Mouse (Mus musculus) large intestine, adult 2 months (tissue): ENCODE data around the gene Opn4. TPM values are rescaled to one million over a fixed set of nuclear protein-coding genes. Genes with fewer than 3 reads are reported as not detected.

Experiments
- DNase-seq: peaks from one replicate; pipeline ENCODE4 v3.0.0-alpha.2; 2012; ENCODE audit warnings: low read depth, low spot score
- WGBS: fragments of 180-500 bp; shearing (Covaris S2); methylation state at CpG from one replicate; pipeline ENCODE4 v1.1.7; 2018; 5-methylcytosine and 5-hydroxymethylcytosine counted together
- polyA plus RNA-seq: library from polyadenylated mRNA; depleted of rRNA; stranded (reverse); fragments of >200 nt; gene quantifications from 2 replicates; pipeline ENCODE4 v1.2.3, GENCODE M21; 2012

The Opn4 gene
- polyA plus RNA-seq, 1 experiment: 0.15 TPM

DNA sequence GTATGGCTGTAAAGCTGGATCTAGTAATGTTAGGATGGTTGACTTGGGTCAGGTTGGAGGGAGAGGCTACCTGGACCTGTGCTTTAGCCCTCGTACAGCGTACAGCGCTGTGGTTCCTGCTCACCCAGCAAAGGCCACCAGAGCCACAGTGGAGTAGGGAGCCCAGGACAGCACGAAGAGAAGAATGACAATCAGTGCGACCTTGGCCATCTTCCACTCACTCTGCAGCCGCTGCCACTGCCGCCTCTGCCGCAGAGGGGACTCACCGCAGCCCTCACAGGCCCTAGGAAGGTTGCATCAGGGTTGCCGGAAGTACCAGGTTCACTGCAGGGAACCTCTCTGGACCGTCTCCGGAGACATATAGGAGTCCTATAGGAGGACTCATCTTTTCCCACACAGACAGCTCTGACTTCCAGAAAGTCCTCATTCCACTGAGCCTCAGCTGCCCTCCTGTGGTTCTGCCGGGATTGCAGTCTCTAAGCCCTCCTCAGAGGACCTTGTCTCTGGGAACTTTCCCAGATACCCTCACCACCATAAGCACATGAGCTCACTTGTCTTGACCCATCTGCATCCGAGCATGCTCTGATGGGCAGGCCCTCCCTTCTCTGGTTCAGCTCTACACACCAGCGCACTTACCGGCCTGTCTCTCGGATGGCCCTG is 4.2 kb downstream of the Opn4 start:
- 79% methylated on average over 17 of the region's 17 CpGs for WGBS
- DNase-seq: no peak

DNA sequence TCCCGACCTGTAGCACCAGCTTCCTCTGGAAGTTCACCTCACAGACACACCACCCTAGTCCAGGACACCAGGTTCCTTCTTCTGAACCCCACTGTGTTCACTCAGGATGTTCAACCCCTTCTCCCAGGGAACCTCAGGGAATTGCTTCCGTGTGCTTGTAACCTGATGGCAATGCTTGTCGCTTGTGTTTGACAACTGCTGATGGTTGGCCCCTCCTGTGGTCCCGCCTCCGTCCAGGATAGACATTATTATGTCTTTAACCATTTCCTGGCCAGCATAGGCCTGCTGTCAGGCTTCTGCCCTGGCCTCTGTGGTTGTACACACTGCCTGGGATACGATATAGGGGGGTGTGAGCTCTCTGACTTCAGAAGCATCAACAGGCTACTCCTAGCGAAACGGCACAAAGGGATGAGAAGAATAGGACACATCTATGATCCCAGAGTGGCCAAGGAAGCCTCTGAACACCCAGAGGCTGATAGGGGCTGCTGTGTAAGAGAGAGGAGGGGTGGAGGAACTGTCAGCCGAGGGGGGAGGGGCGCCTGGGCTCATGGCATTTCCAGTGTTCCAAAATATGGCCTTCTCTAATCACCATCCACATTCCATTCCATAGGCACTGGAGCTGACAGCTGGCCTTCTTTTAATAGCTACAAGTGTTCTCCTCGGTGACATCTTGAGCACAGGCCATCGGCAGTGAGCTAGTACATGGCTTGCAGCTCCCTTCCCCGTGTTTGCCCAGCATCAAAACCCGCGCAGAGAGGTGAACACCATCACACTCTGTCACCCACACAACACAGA is 8.0 kb downstream of the Opn4 start:
- WGBS: 58% methylated on average over 15 of the region's 15 CpGs
- DNase-seq: no peak

- DNase-seq: no peak
- WGBS: 86% methylated on average over 24 of the region's 24 CpGs
Measured at GRCm38 (mm10) chr14:34590743-34591675, 8.9 kb downstream of the Opn4 start.

GRCm38 (mm10) chr14:34590017-34590570 is 9.8 kb downstream of the Opn4 start:
- DNase-seq: no peak
- 85% methylated on average over 5 of the region's 5 CpGs for WGBS

DNA sequence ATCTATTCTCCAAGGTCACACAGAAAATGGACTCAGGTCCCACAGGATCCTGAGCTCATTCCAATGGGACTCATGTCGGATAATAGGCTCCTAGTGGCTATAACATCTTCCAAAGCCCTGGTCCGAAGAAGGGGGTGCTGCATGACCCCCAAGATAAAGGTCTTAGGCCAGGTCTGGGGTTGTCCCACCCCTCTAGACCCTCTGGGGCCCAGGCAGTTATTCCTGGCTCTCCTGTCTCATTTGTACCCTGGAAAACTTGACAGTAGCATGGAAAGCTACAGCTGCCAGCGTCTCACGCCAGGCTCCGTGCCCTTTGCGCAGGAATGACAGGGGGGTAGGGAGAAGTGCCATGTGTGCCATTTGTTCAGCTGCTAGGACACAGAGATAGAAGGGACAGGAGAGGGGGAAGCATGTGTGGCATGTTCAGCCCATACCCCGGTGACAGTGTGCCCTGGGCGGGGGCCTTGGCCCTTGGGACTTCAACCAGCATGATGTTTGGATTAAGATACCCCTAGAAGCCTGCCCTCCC is 10.7 kb downstream of the Opn4 start:
- no peak for DNase-seq
- 95% methylated on average over 8 of the region's 8 CpGs for WGBS

DNA sequence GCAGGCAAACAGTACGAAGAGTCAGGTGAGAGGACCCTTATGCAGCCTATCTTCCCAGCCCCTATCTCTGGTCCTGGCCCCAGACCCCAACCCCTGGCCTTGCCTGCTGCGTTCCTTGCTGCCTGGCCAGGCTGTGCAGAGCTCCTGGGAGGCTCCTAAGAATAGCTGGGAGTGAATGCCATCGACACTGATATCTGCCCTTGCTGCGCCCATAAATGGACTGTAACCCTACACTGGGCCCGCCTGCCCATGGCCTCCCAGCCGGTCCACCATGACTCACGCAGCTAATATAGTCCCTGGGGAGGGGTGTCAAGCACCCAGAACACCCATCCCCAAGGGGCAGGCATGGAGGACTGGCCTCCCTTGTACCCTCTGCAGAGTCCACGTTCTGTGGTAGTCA is 11.4 kb downstream of the Opn4 start, which contains the start of gene Ldb3:
Gene Ldb3 (minus strand): TSS at position 185 of the 400 bp plus-strand sequence.
- DNase-seq: no peak
- 58% methylated on average over 8 of the region's 8 CpGs for whole genome bisulfite sequencing

DNA sequence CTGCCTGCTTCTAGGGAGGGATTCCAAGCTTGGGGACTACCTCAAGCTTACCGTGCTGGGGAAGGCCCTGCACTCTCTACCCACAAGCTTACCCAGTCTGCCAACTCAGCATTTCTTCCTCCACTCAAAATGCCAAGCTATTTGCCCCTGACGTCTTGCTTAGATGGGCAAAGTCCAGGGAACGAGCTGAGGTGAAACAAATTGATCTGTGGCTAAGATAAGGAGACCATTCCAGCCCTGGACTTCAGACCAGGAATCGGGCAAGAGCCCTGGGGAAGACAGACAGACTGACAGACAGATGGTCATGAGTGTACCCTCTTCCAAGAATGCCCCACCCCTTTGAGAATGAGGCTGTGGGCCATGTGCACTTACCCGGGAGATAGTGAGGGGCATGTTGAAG is 11.9 kb downstream of the Opn4 start:
- 20% methylated on average over 5 of the region's 5 CpGs for WGBS
- no peak for DNase-seq

GRCm38 (mm10) chr14:34586871-34587270 is 13.1 kb downstream of the Opn4 start:
- WGBS: 89% methylated on average over 3 of the region's 3 CpGs
- no peak for DNase-seq

DNA sequence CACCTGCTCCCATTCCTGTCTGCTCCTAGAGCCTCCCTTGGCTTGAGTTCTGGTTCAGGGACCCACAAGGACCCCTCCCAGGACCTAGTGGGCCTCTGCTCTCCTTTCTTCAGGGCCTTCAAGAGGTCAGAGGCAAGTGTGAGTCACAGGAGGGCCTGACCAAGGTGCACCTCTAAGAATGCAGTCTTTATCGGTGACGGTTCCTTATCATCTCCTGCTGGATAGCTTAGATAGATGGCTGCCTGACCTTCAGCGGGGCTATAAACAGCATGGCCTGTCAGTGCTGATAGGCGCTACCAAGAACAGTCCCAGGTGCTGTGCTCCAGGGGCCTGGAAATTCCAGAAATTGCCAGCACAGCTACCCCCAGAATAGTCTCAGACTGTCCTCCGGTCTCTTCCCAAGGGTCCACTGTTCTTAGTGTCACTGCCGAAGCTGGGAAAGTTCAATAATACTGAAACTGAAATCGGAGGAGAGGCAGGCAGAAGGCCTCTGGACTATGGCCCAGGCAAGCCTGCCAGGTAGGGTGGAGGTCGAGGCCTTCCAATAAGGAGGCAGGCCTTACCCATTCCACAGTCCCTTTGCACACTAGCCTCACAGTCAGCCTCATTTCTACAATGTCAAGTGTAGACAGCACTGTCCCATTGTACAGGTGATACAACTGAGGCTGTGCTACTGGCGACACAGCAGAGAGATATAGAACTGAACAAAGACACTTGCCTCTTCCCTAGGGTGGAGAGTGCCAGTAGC is 14.4 kb downstream of the Opn4 start:
- no peak for DNase-seq
- 39% methylated on average over 9 of the region's 9 CpGs for WGBS

DNA sequence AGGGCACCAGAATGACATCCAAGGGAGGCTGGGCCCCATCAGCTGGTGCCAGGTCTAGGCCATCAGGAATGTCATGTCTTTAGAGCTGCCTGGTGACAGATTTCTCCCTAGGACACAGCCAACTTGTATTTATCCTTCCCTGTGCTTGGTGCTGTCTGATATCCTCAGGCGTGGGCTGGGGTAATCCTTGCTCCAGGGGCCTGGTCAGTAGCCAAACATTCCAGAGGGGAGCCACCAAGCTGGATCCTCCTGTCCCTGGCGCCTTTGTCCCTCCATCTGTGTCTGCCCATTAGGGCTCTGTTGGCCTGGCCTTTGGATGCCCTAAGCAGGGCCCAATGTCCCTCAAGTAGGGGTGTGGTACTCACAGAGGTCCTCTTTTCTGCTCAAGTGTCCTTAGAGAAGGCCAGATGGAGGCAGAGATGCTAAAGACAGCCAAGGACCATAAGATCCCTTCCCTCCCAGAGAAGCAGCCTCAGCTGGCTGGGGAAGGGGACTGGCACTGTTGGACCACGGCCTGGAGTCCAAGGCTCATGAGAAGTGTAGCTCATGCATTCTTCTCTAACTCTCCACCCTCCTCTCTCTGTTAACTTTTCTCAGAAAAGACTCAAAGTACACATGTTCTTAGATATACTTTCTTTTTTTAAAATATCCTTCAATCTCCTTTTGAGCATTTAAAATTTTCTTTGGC is 17.1 kb downstream of the Opn4 start:
- 75% methylated on average over 3 of the region's 3 CpGs for WGBS
- no peak for DNase-seq

GRCm38 (mm10) chr14:34576858-34577257 is 23.1 kb downstream of the Opn4 start:
- no peak for DNase-seq
- 88% methylated on average over 4 of the region's 4 CpGs for WGBS

DNA sequence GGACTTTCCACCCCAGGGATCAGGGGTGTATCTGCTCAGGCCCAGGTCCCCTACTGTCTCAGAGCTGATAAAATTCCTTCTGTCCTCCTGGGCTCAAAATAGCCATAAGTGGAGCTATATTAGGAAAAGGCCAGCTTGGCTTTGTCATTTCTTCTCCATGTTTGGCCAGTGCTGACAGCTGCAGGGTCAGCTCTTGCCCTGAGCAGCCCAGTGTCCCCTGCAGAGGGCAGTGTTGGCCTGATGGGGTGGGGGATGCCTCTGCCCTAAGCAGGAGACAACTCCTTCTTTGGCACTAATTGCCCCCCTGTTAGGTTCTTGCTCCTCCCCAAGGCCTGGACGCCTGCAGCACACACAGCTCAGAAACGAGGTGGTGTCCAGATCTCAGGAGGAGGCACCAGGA is 25.9 kb downstream of the Opn4 start:
- DNase-seq: no peak
- WGBS: 69% methylated on average over 2 of the region's 2 CpGs

DNA sequence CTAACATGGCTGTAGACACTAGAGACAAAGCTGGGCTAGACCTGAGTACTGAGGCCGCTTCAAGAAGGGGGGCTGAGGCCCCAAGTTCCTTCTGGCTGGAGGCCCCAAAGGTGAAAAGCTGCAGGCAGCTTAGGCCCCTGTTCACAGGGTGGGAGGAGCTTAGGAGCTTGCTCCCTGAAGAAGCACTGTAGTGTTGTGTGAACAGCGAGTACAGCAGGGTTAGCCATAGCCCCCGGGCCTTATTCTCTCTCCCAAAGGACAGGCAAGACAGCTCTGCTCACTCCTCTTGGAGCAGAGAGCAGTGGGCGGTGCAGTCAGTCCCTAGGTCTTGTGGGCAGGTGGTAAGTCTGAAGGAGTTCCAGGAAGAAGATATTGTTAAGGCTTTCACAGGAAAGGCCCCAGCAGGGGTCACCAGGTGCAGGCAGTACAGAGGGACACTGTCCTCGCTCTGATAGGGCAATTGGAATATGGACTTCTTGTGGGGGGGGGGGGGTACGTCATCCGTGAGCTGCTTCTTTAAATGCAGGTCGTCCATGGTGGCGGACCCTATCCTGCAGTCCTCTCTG is 26.5 kb downstream of the Opn4 start:
- no peak for DNase-seq
- WGBS: 67% methylated on average over 9 of the region's 9 CpGs

DNA sequence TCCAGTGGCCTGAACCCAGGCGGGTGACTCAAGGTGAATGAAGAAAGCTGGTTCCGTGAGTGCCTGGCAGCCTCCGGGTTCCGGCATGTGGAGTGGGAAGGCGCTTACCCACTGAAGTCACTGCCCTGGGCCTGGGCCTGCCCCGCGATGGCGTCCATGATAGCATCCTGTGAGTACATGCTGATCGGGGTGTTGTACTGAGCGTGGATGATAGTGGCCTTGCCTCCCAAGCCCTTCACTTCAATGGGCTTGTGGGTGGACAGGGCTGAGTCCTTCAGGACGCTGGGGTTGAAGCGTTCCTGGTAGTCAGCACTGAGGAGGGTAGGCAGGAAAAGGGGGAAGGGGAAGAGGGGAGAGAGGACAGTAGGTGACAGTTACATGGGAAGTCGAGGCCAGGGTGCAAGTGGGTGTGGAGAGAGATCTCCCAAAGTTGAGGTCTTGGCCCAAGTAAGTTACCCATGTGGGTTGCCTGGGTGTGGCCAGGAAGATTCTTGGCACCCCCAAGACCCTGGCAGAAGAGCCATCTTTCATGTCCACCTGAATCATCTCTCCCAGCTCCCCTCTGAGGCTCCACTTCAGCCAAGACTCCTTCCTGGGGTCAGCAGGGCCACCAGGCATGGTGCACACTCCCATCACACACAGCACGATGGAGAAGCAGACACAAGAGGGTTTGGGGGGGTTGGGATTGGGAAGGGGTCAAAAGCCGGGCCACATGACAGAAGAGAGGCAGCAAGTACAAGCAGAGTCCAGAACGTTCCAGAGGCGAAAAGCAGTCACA is 28.1 kb downstream of the Opn4 start:
- 87% methylated on average over 17 of the region's 17 CpGs for WGBS
- DNase-seq: no peak

GRCm38 (mm10) chr14:34570903-34571302 is 29.0 kb downstream of the Opn4 start:
- WGBS: 79% methylated on average over 4 of the region's 4 CpGs
- no peak for DNase-seq

GRCm38 (mm10) chr14:34570294-34570693 is 29.6 kb downstream of the Opn4 start:
- 2% methylated on average over 6 of the region's 6 CpGs for WGBS

DNA sequence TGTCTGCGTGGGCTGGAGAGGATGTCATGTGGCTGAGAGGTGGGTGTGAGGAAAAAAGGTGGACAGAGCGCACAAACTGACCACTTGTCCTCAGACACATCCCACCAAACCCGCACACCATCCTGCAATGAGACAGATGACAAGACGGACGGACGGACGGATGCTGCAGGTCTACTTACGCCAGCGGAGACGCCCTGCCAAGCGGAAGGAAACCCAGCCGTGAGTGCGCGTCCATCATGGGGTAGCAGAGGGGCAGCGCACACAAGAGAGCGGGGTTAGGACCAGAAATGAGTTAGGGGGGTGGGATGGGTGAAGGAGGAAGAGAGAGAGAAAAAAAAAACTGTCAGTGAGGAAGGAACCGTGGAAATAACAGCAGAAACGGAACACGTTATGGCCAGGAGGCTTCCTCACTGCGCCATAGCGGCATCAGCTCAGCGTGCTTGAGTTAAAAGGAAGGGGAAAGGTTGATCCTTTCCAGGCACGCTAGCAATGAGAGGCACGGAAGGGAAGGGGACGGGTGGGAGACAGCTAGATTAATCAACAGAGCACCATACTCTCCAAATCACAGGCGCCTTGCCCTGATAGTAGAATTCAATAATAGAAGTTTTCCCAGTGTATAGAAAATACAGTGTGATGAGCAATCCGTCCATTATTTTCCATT is 30.3 kb downstream of the Opn4 start:
- 39% methylated on average over 27 of the region's 27 CpGs for WGBS
- no peak for DNase-seq

More at GRCm38 (mm10) chr14:34570294-34570693, 29.6 kb downstream of the Opn4 start:
- no peak for DNase-seq
